Mouse (Mus musculus) ovary, adult 18-20 months (tissue): ENCODE data around the gene Ranbp3l.

Experiments used
- DNase-seq: peaks from one replicate; pipeline ENCODE4 v3.0.0; 2022; ENCODE audit warnings: low spot score, mixed read lengths

Gene Ranbp3l

GRCm38 (mm10) chr15:9070912-9071555 is 103.3 kb downstream of the Ranbp3l start, which contains the start of gene Nadk2:
TSS of gene Nadk2 (plus strand) at chr15:9071260.
- peak; percentile 99 for DNase-seq

- peak; percentile 20 for DNase-seq
Measured at GRCm38 (mm10) chr15:9071556-9072544, 104.1 kb downstream of the Ranbp3l start.

DNA sequence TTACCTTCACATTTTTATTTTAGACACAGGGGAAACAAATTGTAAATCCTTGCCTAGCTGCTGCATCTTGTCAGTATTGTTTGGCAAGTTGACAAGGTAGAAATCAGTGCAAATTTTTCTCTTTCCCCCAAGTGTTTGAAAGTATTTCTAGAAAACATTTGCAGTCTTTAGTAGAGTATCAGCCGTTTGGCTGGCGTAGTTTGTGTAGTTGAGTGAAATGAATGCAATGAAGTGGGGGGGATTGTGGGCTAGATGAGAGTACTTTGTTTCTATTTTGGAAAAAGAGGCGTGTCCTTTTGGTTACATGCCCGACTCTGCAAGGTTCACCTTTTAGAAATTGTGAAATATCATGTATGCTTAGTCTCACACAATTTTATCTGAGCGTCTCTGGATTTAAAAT is 104.9 kb downstream of the Ranbp3l start:
- DNase-seq, result no peak

DNA sequence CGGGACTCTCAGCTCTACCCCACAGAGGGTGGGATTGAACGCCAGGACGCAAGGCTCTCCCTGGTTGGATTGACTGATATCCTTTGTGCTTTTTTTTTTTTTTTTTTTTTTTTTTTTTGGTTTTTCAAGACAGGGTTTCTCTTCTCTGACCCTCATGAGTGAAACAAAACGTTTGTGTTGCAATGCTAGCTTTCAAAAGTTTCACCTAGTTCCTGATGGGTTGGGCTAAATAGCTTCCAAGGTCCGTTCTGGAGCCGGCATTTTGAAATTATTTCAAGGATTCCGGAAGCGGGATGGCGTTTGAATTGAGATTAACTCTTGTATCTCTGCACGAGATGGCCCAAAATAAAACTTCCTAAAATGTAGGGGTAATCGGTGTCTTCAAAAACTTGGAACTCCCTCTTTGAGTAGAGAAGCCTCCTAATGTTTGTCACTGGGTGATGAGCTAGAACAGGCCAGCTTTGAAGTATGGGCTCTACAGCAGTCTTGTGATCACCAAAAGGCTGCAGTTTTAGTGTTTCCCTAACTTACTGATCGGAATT is 105.4 kb downstream of the Ranbp3l start:
- DNase-seq, result no peak

- no peak for DNase-seq
Measured at GRCm38 (mm10) chr15:9073684-9074083, 105.9 kb downstream of the Ranbp3l start.

- DNase-seq, result no peak
Measured at GRCm38 (mm10) chr15:9074139-9074538, 106.4 kb downstream of the Ranbp3l start.

GRCm38 (mm10) chr15:9074671-9075070 is 106.9 kb downstream of the Ranbp3l start:
- DNase-seq, result peak; percentile 26

DNA sequence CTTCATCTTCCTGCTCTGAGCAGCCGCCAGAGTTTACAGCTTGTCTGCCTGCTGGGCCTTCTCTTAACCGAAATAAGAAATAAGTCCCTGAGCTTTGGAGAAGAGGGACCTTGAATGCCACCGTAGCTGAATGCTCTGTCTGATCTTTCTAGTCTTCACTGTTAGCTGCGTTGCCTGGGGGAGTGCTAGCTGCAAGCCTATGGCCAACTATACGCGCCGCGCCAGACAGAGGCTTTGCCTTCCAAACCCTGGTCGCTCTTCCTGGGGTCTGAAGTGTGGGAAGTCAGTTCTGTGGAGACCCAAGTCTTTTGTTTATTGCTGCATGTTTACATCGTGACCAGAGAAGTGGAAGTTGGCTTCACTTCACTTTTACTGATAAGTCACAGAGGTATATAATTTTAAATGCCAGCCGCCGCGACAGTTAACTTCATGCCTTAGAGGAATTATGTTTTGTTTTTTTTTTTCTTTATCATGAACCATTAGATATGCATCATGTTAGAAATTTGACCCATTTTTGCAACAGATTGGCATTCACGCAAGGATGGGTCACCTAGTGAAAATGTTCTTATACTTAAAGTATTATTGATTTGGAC is 108.0 kb downstream of the Ranbp3l start:
- no peak for DNase-seq

- no peak for DNase-seq
Measured at GRCm38 (mm10) chr15:9078481-9079300, 110.9 kb downstream of the Ranbp3l start.

DNA sequence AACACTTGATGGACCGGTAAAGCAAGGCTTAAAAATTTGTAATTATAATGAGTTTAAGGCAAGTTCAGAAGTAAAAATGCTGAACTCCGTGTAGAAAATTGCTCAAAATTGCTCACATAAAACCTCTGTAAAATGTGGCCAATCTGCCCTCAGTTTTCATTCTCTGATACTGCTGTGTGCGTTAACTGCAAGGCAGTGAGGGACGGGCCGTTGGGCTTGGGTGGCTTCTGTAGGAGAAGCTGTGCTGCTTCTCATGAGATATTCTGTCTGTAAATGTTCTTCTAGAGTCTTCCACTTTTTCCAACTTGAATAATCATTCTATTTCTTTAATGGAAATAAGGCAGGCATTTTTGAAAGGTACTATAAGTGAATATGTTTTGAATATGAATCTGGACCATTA is 111.9 kb downstream of the Ranbp3l start:
- DNase-seq, result no peak

DNA sequence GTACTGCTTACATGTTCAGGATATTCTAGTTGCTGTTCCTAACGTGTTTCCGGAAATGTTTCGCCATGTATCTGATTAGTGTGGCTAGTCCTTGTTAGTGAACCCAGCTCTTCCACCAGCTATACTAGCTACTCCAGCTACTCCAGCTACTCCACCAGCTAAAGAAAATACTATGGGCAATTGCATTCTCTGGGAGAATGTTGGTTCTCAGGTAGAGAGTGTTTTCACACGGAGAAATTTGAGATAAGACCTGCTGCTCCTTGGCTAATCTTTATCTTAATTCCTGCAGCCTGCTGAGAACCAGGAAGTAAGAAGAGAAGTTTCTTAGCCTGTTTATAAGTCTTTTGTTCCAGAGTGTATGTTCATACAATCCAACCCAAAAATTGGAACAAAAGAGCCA is 112.5 kb downstream of the Ranbp3l start:
- DNase-seq, result no peak

DNA sequence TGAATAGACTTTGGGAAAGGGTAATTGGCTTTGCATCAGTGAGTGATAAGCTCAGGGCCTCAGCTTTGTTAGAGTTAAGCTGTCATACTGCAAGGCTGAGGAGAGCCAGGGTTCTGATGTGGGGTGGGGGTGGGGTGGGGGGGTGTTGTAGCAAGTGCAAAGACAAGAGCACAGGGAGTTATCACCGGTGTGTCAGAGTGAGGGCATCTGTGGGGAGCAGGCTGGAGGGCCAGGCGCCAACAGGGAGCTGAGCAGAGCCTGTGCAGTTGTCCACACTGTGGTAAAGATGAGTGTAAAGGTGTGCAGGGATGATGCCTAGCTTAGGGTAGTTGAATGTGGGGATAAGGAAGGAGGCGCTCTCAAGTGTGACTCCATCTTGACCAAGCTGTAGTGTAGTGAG is 113.5 kb downstream of the Ranbp3l start:
- no peak for DNase-seq

DNA sequence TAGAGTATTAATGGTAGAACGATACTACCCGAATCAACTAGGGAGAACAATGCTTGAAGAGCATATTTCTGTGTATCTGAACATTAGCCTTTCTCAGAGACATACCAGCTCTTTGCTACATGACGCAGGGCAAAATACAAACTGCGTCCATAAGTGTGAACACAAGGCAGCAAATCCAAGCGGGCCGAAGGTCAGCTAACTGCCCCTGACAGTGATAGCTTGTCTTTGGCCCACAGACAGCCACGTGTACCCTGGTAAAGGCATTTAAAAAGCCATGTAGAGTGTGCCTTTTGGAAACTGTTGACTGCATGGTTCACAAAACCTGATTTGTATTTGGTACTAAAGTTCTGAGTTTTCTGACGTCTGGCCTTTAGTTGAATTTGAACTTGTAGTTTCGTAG is 115.0 kb downstream of the Ranbp3l start:
- DNase-seq, result no peak

DNA sequence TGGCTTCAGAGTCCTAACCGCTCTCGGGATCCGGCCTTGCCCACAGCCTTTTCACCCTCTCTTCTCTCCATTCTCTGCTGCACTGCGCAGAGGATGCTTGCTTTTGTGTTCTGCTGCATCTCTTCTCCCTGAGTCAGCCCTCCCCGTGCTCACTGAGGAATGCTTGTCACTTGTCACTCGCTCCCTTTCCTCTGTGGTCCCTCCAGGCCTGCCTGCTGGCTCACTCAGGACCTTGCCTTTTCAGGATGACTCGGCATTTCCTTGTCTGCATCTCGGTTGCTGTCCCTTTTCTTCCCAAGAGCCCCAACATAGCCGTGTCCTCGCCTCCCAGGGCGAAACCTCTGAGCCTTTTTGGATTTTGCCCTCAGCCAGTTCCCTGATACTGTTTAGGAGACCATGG is 119.1 kb downstream of the Ranbp3l start:
- no peak for DNase-seq

GRCm38 (mm10) chr15:9087421-9087820 is 119.7 kb downstream of the Ranbp3l start:
- DNase-seq, result no peak

GRCm38 (mm10) chr15:9087895-9088682 is 120.3 kb downstream of the Ranbp3l start:
- DNase-seq, result no peak

- no peak for DNase-seq
Measured at GRCm38 (mm10) chr15:9088683-9089072, 120.9 kb downstream of the Ranbp3l start.

DNA sequence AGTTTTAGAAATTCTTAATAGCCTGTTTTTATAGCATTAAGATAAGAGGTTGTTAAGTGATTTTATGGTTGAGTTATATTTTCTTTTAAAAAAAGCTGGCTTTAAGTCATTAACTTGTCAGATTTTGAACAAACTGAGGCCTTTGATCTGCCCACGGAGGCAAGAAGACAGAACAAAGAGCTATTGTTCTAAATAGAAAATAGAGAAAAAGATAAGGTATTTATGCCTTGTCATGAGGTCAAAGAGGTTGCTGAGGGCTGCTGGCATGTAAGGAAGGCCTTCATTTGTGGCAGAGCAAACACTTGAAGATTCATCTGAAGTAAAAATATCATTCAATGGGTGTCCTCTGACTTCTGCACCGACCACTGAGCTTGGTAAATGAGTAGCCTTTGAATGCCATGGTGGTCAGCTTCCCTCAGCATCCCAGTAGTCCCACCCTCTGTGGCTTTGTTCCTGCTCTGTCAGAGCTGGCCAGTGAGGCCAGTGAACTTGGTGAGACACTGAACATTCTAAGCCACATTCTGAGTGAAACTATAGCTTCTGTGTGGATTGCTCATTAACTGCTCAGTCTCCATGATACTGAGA is 121.5 kb downstream of the Ranbp3l start:
- DNase-seq, result no peak

DNA sequence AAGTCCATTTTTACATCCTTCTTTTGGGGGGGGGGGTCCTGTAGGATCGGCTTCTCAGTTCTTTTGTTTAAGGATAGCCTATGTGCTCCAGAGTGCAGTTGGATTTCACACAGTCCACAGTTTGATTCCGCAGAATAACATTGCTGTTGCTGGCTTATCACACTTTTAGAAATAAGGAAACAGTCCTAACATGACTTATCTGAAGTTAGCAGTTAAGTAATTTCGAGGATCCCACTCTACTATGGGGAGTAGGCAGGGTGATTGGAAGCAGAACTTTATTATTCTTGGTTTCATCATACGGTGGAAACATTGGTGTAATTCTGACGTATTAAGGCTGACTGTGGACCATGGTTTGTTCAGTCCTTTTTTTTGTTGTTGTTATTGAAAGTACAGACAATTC is 122.9 kb downstream of the Ranbp3l start:
- no peak for DNase-seq

- DNase-seq, result no peak
Measured at GRCm38 (mm10) chr15:9093598-9094365, 126.0 kb downstream of the Ranbp3l start.
